Mouse (Mus musculus): ENCODE measurements around the gene Selenos. TPM values are rescaled to one million over a fixed set of nuclear protein-coding genes. Genes with fewer than 3 reads are reported as not detected.

Gene Selenos
- 146 TPM for polyA plus RNA-seq (2017; shearing (Covaris generic))

DNA sequence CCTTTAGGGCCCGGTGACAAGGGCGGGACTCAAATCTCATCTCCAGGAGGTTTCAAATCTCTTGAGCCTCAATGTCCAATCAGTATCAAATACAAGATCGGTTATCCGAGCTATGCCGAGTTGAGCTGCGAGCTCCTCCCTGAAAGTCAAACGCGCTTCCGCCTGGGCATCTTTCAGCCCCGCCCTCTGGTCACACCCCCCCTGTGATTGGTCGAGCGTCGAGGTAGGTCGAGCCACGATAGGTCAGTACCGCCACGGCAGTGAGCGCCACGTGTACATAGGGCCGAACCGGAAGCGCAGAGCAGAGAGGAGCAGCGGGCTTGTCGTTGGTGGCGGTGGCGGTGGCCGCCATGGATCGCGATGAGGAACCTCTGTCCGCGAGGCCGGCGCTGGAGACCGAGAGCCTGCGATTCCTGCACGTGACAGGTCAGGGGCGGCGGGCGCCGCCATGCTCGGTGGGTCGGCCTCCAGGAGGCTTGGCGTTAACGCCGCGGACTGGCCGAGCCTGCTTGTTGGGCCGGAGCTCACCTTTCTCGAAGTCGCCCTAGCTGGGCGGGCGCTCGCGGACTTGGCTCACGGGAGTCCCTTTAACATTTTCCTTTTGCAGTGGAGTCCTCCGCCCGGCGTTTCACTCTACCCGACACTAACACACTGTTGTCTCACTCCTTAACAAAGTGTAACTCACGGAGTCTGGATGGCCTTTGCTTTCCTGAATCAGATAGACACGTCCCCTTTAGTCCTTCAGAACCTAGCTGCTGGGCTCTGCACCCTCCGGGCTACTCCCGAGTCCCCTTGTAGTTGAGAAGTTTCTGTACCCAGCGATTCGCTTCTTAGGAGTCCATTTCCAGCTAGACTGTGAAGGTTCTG is at the start of gene Selenos:
Gene Selenos, plus strand, starts transcription at position 286 of the 867 bp plus-strand sequence.

DNA sequence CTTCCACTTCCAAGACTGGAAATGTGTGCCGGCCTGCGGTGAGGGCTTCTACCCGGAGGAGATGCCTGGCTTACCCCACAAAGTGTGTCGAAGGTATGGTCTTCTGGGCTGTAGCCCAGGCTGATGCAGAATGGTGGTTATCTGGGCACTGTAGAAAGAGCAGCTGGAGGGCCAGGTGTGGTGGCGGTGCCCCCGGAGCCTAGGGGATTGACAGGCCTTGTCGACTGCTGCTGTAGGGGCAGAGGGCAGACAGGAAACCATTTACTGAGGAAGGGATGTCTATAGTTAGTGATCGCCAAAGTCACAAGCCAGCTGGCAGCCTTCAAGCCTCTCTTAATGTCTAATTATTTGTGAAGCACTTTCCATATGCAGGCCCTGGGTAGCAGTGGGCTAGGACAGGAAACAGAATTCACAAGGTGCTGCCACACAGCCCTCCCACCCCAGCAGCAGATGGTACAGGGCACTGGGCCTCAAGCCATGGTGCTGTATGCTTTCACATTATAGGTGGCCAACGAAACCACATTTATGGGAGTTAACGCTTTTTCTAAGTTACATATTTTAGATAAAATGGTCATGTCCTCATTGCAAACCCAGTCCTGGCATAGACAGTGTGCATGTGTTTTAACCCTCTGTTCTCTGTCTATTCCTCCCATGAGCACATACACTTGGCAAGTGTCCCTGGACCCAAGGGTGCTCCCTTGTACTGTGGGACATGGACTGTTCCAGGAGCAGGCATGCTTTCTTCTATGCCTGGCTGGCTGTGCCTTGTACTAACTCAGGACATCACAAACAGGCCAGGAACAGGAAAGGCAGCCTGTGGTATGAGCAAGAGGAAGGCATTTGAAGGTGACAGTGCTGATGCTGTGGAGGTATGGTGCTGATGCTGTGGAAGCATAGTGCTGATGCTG is 35.6 kb upstream of the Selenos start, which contains the start of gene Gm45213:
Gene Gm45213, plus strand, starts transcription at position 51 of the 908 bp plus-strand sequence.

DNA sequence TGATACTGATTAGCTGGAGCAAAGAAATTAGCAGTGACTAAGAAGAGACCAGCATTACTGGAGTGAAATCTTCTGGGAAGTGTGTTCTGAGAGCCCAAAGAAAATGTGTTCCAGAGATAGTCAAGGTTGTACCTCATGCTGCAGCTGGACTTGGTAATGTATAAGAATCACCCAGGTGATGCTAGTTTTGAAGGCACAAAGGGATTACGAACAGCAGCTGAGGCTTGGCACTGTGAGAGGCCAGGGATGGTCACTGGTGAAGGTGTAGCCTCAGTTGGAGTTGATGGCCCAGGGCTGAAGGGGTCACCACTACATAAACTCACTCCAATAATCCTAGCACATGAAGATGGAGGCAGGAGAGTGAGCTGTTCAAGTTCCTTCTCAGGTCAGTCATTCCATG is 20.7 kb upstream of the Selenos start, which contains the start of gene Snrpa1:
Gene Snrpa1, plus strand, starts transcription at position 301 of the 400 bp plus-strand sequence.

DNA sequence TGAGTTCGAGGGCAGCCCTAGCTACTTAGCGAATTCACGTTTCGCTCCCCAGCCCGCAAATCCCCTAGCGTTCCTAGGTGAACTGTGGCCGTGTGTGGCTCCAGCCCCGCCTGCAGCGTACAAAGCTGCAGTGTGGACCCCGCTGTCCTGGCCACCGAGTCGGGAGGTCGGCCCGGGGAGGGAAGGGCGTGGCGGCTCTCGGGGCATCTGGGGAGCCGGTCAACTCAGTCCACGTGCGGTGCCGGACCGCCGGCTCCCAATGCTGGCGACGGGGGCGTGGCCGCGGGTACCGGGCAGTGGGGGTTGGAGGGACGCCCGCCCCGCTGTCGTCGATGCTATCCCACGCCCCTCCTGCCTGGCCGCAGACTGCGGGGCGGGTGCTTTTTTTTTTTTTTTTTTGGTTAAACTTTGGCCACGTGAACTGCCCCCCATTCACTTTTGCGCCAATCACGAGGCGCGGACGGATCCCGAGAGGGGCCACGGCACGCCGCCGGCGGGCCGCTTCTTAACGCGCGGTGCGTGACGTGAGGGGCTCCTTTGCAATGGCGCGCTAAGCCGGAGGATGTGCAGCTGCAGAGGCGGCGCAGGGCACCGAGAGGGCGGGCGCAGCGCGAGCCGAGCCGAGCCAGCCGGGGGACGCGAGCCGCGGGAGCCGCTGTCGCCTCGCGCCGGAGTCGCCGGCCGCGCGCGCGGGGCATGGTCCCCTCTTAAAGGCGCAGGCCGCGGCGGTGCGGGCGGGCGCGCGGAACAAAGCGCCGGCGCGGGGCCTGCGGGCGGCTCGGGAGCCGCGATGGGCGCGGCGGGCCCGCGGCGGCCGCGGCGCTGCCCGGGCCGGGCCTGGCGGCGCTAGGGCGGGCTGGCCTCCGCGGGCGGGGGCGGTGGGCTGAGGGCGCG is 29.8 kb downstream of the Selenos start, which contains the start of gene Chsy1:
Gene Chsy1, plus strand, starts transcription at position 555 of the 894 bp plus-strand sequence.

Other genes starting within 250 kb of the Selenos start
- gene Pcsk6, start 217.9 kb upstream of the Selenos start, polyA plus RNA-seq (2017; shearing (Covaris generic)), result not detected
- not detected for gene Gm45213, start 36.0 kb upstream of the Selenos start, polyA plus RNA-seq (2017; shearing (Covaris generic))
- 127 TPM for gene Snrpa1, start 20.6 kb upstream of the Selenos start, polyA plus RNA-seq (2017; shearing (Covaris generic))
- 1.7 TPM for gene Chsy1, start 29.9 kb downstream of the Selenos start, polyA plus RNA-seq (2017; shearing (Covaris generic))

All from activated CD4-positive, CD25-positive, alpha-beta regulatory T cell, adult 9 weeks (primary cell).